Mouse (Mus musculus) spleen, adult 2 months (tissue): ENCODE results near the gene Spout1. TPM values are rescaled to one million over a fixed set of nuclear protein-coding genes. Genes with fewer than 3 reads are reported as not detected.
"Not testable (repeated sequence)": the region's sequence is repeated elsewhere in the genome, so short reads cannot be mapped to it uniquely, and the experiment has no call there.

ENCODE experiments used
- DNase-seq, 2 experiments: peaks; one replicate each; pipeline versions ENCODE4 v3.0.0 to v3.0.0-alpha.2; 2012 to 2021; ENCODE audit warnings: low spot score in 2 of 2, low read depth in 1 of 2
- H3K27ac ChIP-seq: fragments of 200-500 bp; 2 replicates; pipeline ENCODE4 v1.5.1; 2012; ENCODE audit warnings: low read length, inconsistent platforms; ENCODE audit not compliant: insufficient read depth
- H3K27me3 ChIP-seq: fragments of 200-500 bp; 2 replicates; pipeline ENCODE4 v1.6.1; 2012; ENCODE audit warnings: mild to moderate bottlenecking, moderate library complexity, low read length, inconsistent platforms; ENCODE audit not compliant: control insufficient read depth, insufficient read depth
- H3K36me3 ChIP-seq: fragments of 200-500 bp; 2 replicates; pipeline ENCODE4 v1.6.1; 2012; ENCODE audit warnings: mild to moderate bottlenecking, low read length, inconsistent platforms; ENCODE audit not compliant: control insufficient read depth, insufficient read depth
- H3K4me1 ChIP-seq: fragments of 200-500 bp; 2 replicates; pipeline ENCODE4 v1.6.1; 2011; ENCODE audit warnings: inconsistent platforms; ENCODE audit not compliant: control insufficient read depth, insufficient read depth, insufficient read length
- H3K4me3 ChIP-seq: fragments of 200-500 bp; 2 replicates; pipeline ENCODE4 v1.5.1; 2011; ENCODE audit warnings: mild to moderate bottlenecking, inconsistent platforms; ENCODE audit not compliant: insufficient read depth, insufficient read length; ENCODE audit errors: extremely low read depth
- CTCF ChIP-seq: fragments of 200-500 bp; IDR thresholded peaks from 2 replicates; pipeline ENCODE4 v1.5.1; 2011; ENCODE audit warnings: mild to moderate bottlenecking, inconsistent platforms; ENCODE audit not compliant: insufficient read depth, insufficient read length, insufficient replicate concordance; ENCODE audit errors: extremely low read depth
- POLR2A ChIP-seq: fragments of 200-500 bp; IDR thresholded peaks from 2 replicates; pipeline ENCODE4 v1.6.1; 2011; ENCODE audit warnings: low read depth, low read length, inconsistent platforms
- WGBS: fragments of 180-500 bp; shearing (Covaris S2); methylation state at CpG from one replicate; pipeline ENCODE4 v1.1.7; 2018; 5-methylcytosine and 5-hydroxymethylcytosine counted together
- polyA plus RNA-seq: library from polyadenylated mRNA; depleted of rRNA; stranded (reverse); fragments of >200 nt; gene quantifications from 2 replicates; pipeline ENCODE4 v1.2.3, GENCODE M21; 2012

Spout1 gene
- polyA plus RNA-seq, 1 experiment, result 19.1 TPM

- no peak overlapping the region for H3K27ac ChIP-seq
- no peak for DNase-seq
- no peaks in the 10 kb centered on the region for H3K36me3 ChIP-seq
- no peaks in the 10 kb centered on the region for H3K27me3 ChIP-seq
- no peaks in the 10 kb centered on the region for H3K4me1 ChIP-seq
- no peak overlapping the region for H3K4me3 ChIP-seq
- TF ChIP-seq POLR2A (no peak), CTCF (no peak)
- 87% methylated on average over 3 of the region's 3 CpGs for WGBS
Measured at GRCm38 (mm10) chr2:30183721-30184120, 5.5 kb upstream of the Spout1 start.

- 90% methylated on average over 2 of the region's 2 CpGs for WGBS
- no peak overlapping the region for H3K27ac ChIP-seq
- TF ChIP-seq POLR2A, result no peak
- no peak for TF ChIP-seq CTCF
- no peak overlapping the region for H3K4me3 ChIP-seq
- DNase-seq, result no peak
- peaks cover 8% of the 10 kb centered on the region; the same call in 1 of the 2 replicates for H3K4me1 ChIP-seq
- H3K27me3 ChIP-seq, result no peaks in the 10 kb centered on the region
- no peaks in the 10 kb centered on the region for H3K36me3 ChIP-seq
Measured at GRCm38 (mm10) chr2:30182424-30182823, 4.2 kb upstream of the Spout1 start.

GRCm38 (mm10) chr2:30178711-30179110 lies 452 bp upstream of the Spout1 start:
- Histone ChIP-seq H3K4me1 (peaks cover 12% of the 10 kb centered on the region; the same call in 1 of the 2 replicates), H3K36me3 (peaks cover 11% of the 10 kb centered on the region), H3K4me3 (0 out of 2 replicates have a peak overlapping the region, but pooled peaks have one; percentile 15)
- DNase-seq, H3K27me3 ChIP-seq, H3K27ac ChIP-seq: not testable (repeated sequence)
- 53% methylated on average over 7 of the region's 7 CpGs for WGBS

- no peak for TF ChIP-seq POLR2A
- no peak for TF ChIP-seq CTCF
- no peak overlapping the region for H3K4me3 ChIP-seq
- DNase-seq, result no peak
- H3K27ac ChIP-seq, result no peak overlapping the region
- 89% methylated on average over 2 of the region's 2 CpGs for WGBS
- peaks cover 16% of the 10 kb centered on the region for H3K4me1 ChIP-seq
- peaks cover 12% of the 10 kb centered on the region for H3K36me3 ChIP-seq
- no peaks in the 10 kb centered on the region for H3K27me3 ChIP-seq
Measured at GRCm38 (mm10) chr2:30176561-30176960, 1.7 kb downstream of the Spout1 start.

- TF ChIP-seq POLR2A (no peak), CTCF (no peak)
- Histone ChIP-seq H3K4me3 (no peak overlapping the region), H3K4me1 (peaks cover 16% of the 10 kb centered on the region), H3K36me3 (peaks cover 12% of the 10 kb centered on the region), H3K27me3 (no peaks in the 10 kb centered on the region), H3K27ac (no peak overlapping the region)
- WGBS, result 93% methylated on average over 8 of the region's 8 CpGs
- DNase-seq, result no peak
Measured at GRCm38 (mm10) chr2:30175897-30176296, 2.4 kb downstream of the Spout1 start.

- TF ChIP-seq CTCF, result no peak
- no peak for TF ChIP-seq POLR2A
- Histone ChIP-seq H3K4me3 (no peak overlapping the region), H3K36me3 (peaks cover 12% of the 10 kb centered on the region), H3K4me1 (peaks cover 16% of the 10 kb centered on the region), H3K27me3 (no peaks in the 10 kb centered on the region), H3K27ac (no peak overlapping the region)
- DNase-seq, result no peak
- 92% methylated on average over 20 of the region's 20 CpGs for WGBS
Measured at GRCm38 (mm10) chr2:30173541-30174240, 4.6 kb downstream of the Spout1 start.

GRCm38 (mm10) chr2:30171997-30172382 lies 6.3 kb downstream of the Spout1 start:
- peak overlapping the region; percentile 83; the same call in 1 of the 2 replicates for H3K27ac ChIP-seq
- no peaks in the 10 kb centered on the region for H3K27me3 ChIP-seq
- peaks cover 4% of the 10 kb centered on the region for H3K4me1 ChIP-seq
- no peak for DNase-seq
- WGBS, result 4% methylated on average over 19 of the region's 19 CpGs
- H3K36me3 ChIP-seq, result peaks cover 12% of the 10 kb centered on the region
- TF ChIP-seq CTCF (no peak), POLR2A (no peak)
- H3K4me3 ChIP-seq, result peak overlapping the region; percentile 68
